Mouse (Mus musculus) stomach, embryonic 15.5 days (tissue): Measurements from ENCODE around the gene Wdr60. TPM values are rescaled to one million over a fixed set of nuclear protein-coding genes. Genes with fewer than 3 reads are reported as not detected.

Source experiments
- ATAC-seq: fragments of 200-750 bp; cut with Nextera tagmentation; 2 replicates; pipeline ENCODE4 v1.8.0; 2017; ENCODE audit warnings: low read depth, moderate number of reproducible peaks, moderate TSS enrichment; ENCODE audit not compliant: insufficient read depth, low FRiP score
- H3K27ac ChIP-seq: fragments of 300-500 bp; sonication (generic); 2 replicates; pipeline ENCODE4 v1.5.1; 2015; ENCODE audit warnings: mild to moderate bottlenecking, inconsistent platforms
- H3K27me3 ChIP-seq: fragments of 300-500 bp; sonication (generic); replicated peaks from 2 replicates; pipeline ENCODE4 v1.6.1; 2015; ENCODE audit warnings: inconsistent platforms
- H3K36me3 ChIP-seq: fragments of 300-500 bp; sonication (generic); 2 replicates; pipeline ENCODE4 v1.6.1; 2015; ENCODE audit warnings: inconsistent platforms
- H3K4me1 ChIP-seq: fragments of 300-500 bp; sonication (generic); 2 replicates; pipeline ENCODE4 v1.6.1; 2015; ENCODE audit warnings: inconsistent platforms
- H3K4me2 ChIP-seq: fragments of 300-500 bp; sonication (generic); 2 replicates; pipeline ENCODE4 v1.6.1; 2015; ENCODE audit warnings: mild to moderate bottlenecking, inconsistent platforms
- H3K4me3 ChIP-seq: fragments of 300-500 bp; sonication (generic); replicated peaks from 2 replicates; pipeline ENCODE4 v1.5.1; 2015; ENCODE audit warnings: inconsistent platforms
- H3K9ac ChIP-seq: fragments of 300-500 bp; sonication (generic); 2 replicates; pipeline ENCODE4 v1.6.1; 2015; ENCODE audit warnings: inconsistent platforms
- H3K9me3 ChIP-seq: fragments of 300-500 bp; sonication (generic); 2 replicates; pipeline ENCODE4 v1.6.1; 2016; ENCODE audit warnings: inconsistent platforms
- WGBS: fragments of 180-500 bp; shearing (Covaris S2); methylation state at CpG from one replicate; pipeline ENCODE4 v1.1.7; 2015; 5-methylcytosine and 5-hydroxymethylcytosine counted together
- polyA plus RNA-seq: library from polyadenylated mRNA; unstranded; fragments of >200 nt; fragmentation: Nextera tagmentation; extraction: Ambion mirVana; gene quantifications from 2 replicates; pipeline ENCODE4 v1.2.1, GENCODE M21; 2015

The Wdr60 gene
- polyA plus RNA-seq, 1 experiment from 2014 or later: 23.1 TPM

DNA sequence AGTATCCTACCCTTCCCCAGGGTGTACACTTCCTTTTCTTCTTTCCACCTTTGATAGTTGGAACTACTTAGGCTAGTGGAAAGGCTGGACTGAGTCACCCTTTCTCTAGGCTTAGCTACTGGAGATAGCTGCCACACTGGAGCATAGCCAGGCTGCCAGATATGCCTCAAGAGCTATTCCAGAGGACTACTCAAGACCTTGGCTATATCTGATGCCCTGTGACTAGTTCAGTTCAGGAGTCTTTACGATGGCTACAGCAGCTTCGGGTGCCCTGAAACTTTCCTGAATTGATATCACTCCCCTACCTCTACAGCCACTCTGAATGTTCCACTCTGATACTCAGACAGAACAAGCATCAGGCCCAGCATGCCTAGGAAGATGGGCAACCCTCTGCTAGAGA lies 1.9 kb upstream of the Wdr60 start:
- 90% methylated on average over 2 of the region's 2 CpGs for WGBS
- no peak overlapping the region for H3K27ac ChIP-seq

DNA sequence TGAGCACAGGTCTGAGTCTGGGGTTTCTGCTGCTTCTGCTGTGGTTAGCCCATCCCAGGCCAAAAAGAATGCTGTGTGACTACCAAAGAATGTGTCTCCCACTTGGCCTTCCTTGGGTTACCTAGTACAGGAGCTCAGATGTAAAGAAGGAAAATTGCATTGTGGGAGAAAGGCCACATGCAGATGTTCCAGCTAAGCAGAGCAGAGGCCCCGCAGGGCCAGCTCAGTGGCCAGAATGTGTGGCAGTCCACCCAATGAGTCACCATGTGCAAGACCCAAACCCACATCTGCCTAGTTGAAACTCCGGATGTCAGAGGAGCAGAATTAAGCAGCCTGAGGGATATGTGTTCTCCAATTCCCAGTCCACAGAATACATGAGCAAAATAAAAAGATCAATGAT lies 4.5 kb downstream of the Wdr60 start:
- no peak for ATAC-seq
- Histone ChIP-seq H3K27me3 (no peaks in the 10 kb centered on the region), H3K27ac (no peak overlapping the region), H3K4me1 (no peaks in the 10 kb centered on the region), H3K4me2 (no peak overlapping the region), H3K36me3 (no peaks in the 10 kb centered on the region), H3K9me3 (no peaks in the 10 kb centered on the region), H3K4me3 (no peak overlapping the region), H3K9ac (no peak overlapping the region)
- 82% methylated on average over 2 of the region's 2 CpGs for WGBS

More for the DNA sequence above, 1.9 kb upstream of the Wdr60 start:
- Histone ChIP-seq H3K4me3 (no peak overlapping the region), H3K9me3 (no peaks in the 10 kb centered on the region), H3K27me3 (no peaks in the 10 kb centered on the region), H3K4me1 (no peaks in the 10 kb centered on the region), H3K9ac (no peak overlapping the region), H3K4me2 (no peak overlapping the region), H3K36me3 (no peaks in the 10 kb centered on the region)
- ATAC-seq: no peak

DNA sequence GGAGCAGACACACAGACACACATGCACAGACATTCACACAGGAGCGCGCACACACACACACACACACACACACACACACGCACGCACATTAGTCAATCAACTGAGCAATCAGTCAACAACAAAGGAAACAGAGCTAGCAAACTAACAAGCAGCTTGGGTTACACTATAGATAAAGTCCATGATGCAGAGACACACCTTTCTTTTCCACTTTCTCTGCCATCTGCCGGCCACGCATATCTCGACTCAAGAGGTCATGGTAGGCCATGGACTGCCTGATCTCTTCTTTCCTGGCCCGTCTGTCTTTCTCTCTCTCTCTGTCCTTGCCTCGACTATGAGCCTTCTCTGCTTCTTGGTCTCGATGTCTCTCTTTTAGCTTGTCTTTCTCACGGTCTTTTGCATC lies 7.2 kb downstream of the Wdr60 start:
- 88% methylated on average over 11 of the region's 11 CpGs for WGBS
- no peaks in the 10 kb centered on the region for H3K36me3 ChIP-seq
- H3K4me1 ChIP-seq: no peaks in the 10 kb centered on the region
- H3K4me2 ChIP-seq: no peak overlapping the region
- H3K9me3 ChIP-seq: no peaks in the 10 kb centered on the region
- H3K27me3 ChIP-seq: no peaks in the 10 kb centered on the region
- no peak for ATAC-seq
- H3K27ac ChIP-seq: no peak overlapping the region
- H3K9ac ChIP-seq: no peak overlapping the region
- no peak overlapping the region for H3K4me3 ChIP-seq

DNA sequence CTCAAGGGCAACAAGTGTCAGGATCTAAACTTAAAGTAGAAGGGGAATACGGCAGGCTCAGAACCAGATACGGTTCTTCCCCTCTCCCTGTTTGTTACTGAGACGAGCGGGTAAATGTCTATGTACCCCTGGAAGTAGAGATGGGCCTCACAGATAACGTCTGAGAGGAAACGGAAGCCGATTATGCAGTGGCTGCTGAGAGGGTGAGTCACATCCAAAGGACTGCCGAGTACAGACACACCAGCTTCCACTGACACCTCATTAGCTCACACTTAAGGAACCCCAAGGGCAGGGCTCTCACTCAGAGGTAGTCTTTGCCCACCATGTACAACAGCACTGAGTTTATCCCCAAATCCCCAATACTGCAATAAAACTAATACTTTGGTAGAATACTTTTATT lies 8.2 kb downstream of the Wdr60 start:
- Histone ChIP-seq H3K4me1 (no peaks in the 10 kb centered on the region), H3K27me3 (no peaks in the 10 kb centered on the region), H3K9ac (no peak overlapping the region), H3K4me2 (no peak overlapping the region), H3K27ac (no peak overlapping the region), H3K9me3 (no peaks in the 10 kb centered on the region), H3K36me3 (no peaks in the 10 kb centered on the region), H3K4me3 (no peak overlapping the region)
- no peak for ATAC-seq
- WGBS: 69% methylated on average over 8 of the region's 8 CpGs

DNA sequence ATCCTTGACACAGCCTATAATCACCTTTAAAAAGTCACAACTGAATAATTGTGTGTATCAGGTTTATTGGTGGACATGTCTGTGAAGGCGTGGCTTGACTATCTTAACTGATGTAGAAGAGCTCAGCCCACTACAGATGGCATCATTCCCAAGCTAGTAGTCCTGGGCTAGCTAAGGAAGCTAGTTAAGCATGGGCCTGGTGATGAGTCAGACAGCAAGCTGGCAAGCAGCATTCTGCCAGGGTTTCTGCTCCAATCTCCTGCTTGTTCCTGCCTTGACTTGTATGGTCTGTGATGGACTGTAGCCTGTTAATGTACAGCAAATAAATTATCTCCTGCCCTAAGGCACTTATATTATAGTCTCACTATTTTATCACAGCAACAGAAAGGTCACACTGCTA lies 18.2 kb downstream of the Wdr60 start:
- Histone ChIP-seq H3K27ac (no peak overlapping the region), H3K9ac (no peak overlapping the region), H3K4me2 (no peak overlapping the region), H3K9me3 (no peaks in the 10 kb centered on the region), H3K4me3 (no peak overlapping the region), H3K36me3 (0 out of 2 replicates have a peak, but pooled peaks cover 2% of the 10 kb centered on the region), H3K27me3 (no peaks in the 10 kb centered on the region), H3K4me1 (no peaks in the 10 kb centered on the region)
- 88% methylated on average over 1 of the region's 1 CpGs for WGBS
- ATAC-seq: no peak

DNA sequence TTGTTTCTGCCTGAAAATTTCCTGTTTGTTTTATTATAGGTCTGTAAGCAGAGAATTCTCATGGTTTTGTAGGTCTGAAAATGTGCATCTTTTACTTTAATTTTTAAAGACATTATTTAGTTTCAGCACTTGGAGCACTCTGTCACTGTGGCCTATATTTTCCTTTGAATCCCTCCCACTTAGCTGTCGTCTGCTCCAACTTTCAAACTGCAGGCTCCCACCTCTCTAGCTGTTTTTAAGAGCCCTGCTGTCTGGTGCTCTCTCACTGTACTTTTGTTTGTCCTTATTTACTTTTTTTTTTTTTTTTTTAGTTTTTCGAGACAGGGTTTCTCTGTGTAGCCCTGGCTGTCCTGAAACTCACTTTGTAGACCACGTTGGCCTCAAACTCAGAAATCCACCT lies 24.0 kb downstream of the Wdr60 start:
- Histone ChIP-seq H3K27me3 (no peaks in the 10 kb centered on the region), H3K4me2 (no peak overlapping the region), H3K4me1 (no peaks in the 10 kb centered on the region), H3K9me3 (no peaks in the 10 kb centered on the region), H3K36me3 (0 out of 2 replicates have a peak, but pooled peaks cover 2% of the 10 kb centered on the region), H3K9ac (no peak overlapping the region), H3K27ac (no peak overlapping the region), H3K4me3 (no peak overlapping the region)
- WGBS: 73% methylated on average over 3 of the region's 3 CpGs
- no peak for ATAC-seq

DNA sequence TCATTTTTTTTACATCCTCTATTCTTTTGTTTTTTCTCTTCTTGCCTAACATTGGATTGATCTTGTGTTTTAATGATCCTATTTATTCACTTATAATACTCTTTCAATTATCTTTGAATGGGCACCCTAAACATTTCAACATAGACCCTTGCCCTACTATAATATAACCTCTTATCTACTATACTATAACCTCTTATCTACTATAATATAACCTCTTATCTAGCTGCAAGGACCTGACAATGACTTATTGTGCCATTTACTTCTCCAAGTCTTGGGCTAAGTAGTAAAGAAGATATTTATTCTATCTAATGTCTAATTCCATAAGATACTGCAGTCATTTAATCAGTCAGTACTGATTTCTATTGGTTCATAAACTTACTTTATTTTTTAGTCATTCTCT lies 24.5 kb downstream of the Wdr60 start:
- Histone ChIP-seq H3K9me3 (no peaks in the 10 kb centered on the region), H3K4me2 (no peak overlapping the region), H3K27ac (no peak overlapping the region), H3K4me1 (no peaks in the 10 kb centered on the region), H3K9ac (no peak overlapping the region), H3K36me3 (0 out of 2 replicates have a peak, but pooled peaks cover 2% of the 10 kb centered on the region), H3K27me3 (no peaks in the 10 kb centered on the region), H3K4me3 (no peak overlapping the region)
- ATAC-seq: no peak

DNA sequence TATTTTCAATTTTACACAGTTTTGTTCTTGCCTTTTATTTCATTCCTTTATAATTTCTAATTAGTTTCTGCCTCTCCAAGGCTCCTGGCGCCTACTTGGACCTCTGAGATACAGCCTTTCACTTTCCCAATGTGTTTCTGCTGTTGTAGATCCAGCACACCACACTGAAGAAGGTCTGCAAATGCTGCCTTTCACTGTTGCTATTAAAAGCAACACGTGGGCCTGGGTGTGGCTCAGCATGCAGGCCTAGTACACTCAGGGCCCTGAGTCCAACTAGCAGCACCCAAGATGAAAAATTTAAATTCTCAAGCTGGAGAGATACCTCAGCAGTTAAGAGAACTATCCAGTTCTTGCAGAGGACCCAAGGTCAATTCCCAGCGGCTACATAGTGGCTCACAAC lies 26.2 kb downstream of the Wdr60 start:
- Histone ChIP-seq H3K4me3 (no peak overlapping the region), H3K36me3 (0 out of 2 replicates have a peak, but pooled peaks cover 2% of the 10 kb centered on the region), H3K4me2 (no peak overlapping the region), H3K27me3 (no peaks in the 10 kb centered on the region), H3K9ac (no peak overlapping the region), H3K4me1 (no peaks in the 10 kb centered on the region), H3K9me3 (no peaks in the 10 kb centered on the region), H3K27ac (no peak overlapping the region)
- ATAC-seq: no peak
- 80% methylated on average over 3 of the region's 3 CpGs for WGBS

DNA sequence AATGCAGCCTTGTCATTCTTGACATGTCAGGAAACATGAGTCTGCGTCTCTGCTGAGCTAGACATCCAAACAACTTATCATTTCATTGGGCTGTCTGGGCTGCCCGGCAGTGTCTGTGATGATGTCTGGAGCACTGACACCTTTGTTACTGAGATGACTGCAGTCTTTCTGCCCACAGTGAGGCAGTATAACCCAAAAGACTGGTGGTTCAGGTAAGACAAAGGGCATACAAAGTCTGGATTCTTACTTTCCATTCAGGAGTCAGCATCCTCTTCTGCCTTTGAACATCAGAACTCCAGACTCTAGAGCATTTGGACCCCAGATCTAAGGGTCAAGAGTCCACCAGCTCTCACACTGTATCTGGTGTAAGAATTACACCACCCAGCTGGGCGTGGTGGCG lies 27.5 kb downstream of the Wdr60 start:
- Histone ChIP-seq H3K4me1 (no peaks in the 10 kb centered on the region), H3K27ac (no peak overlapping the region), H3K9ac (no peak overlapping the region), H3K9me3 (no peaks in the 10 kb centered on the region), H3K4me3 (no peak overlapping the region), H3K36me3 (0 out of 2 replicates have a peak, but pooled peaks cover 2% of the 10 kb centered on the region), H3K27me3 (no peaks in the 10 kb centered on the region), H3K4me2 (no peak overlapping the region)
- WGBS: 76% methylated on average over 4 of the region's 4 CpGs
- no peak for ATAC-seq

DNA sequence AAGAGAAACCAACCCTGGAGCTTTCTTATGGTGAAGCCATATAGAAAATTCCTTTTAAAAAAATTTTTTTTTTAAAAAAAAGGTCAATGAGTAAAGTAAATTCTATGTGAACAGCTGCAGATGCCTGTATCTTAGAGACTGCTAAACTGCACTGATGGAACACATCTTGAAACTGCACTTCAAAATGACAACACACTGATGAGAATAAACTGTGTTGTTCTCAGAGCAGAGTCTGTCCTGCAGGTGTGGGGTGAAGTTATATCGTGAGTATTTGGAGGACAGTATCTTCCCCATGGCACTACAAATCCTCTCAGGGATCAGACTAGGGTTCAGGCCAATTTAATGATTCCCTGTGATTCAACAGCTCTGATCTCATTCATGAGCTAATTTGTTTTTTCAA lies 30.8 kb downstream of the Wdr60 start:
- Histone ChIP-seq H3K4me1 (no peaks in the 10 kb centered on the region), H3K9ac (no peak overlapping the region), H3K4me2 (no peak overlapping the region), H3K36me3 (no peaks in the 10 kb centered on the region), H3K4me3 (no peak overlapping the region), H3K27me3 (no peaks in the 10 kb centered on the region), H3K27ac (peak overlapping the region; percentile 21; the same call in 1 of the 2 replicates), H3K9me3 (no peaks in the 10 kb centered on the region)
- no peak for ATAC-seq
- WGBS: 71% methylated on average over 1 of the region's 1 CpGs

DNA sequence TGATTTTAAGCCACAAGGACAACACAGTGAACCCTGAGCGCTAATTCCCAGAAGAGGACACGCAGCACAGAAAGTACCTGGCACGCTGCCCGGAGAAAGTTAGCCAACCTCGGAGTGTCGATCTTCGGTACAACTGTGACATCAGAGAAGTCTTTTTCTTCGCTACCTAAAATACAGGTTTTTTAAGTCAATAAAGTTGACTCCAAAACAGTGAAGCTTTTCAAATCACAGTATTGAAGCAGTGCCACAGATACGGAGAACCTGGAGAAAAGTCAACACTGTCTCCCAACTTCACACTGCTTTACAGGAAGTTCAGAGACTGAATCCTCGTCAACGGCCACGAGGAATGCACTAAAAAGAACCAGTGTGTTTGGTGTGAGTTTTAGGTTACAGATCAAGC lies 31.2 kb downstream of the Wdr60 start:
- H3K27ac ChIP-seq: peak overlapping the region; percentile 21; the same call in 1 of the 2 replicates
- H3K4me1 ChIP-seq: no peaks in the 10 kb centered on the region
- H3K9me3 ChIP-seq: no peaks in the 10 kb centered on the region
- H3K4me3 ChIP-seq: no peak overlapping the region; the same call in 1 of the 2 replicates
- H3K9ac ChIP-seq: no peak overlapping the region
- H3K27me3 ChIP-seq: no peaks in the 10 kb centered on the region
- peak overlapping the region; percentile 23; the same call in 1 of the 2 replicates for H3K4me2 ChIP-seq
- 0 out of 2 replicates have a peak, but pooled peaks have one; percentile 56 for ATAC-seq
- no peaks in the 10 kb centered on the region for H3K36me3 ChIP-seq
- WGBS: 45% methylated on average over 12 of the region's 12 CpGs

DNA sequence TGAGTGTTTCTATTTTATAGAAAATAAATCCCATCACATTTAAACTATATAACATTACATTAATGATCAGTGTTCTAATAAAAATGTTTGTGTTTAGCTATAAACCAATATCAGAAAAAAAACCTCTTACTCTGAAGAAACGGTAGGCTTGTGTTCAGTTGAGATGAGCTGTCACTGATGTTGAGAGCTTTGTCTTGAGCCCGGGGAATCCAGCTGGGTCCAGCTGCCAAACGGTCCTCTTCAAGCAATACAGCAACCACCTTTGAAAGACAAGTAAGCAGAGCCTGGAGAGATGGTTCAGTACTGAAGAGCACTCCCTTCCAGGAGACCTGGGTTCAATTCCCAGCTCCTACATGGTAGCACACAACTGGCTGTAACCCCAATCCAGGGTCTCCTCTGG lies 33.4 kb downstream of the Wdr60 start:
- ATAC-seq: no peak
- no peaks in the 10 kb centered on the region for H3K4me1 ChIP-seq
- H3K36me3 ChIP-seq: no peaks in the 10 kb centered on the region
- H3K27ac ChIP-seq: no peak overlapping the region
- no peaks in the 10 kb centered on the region for H3K9me3 ChIP-seq
- H3K27me3 ChIP-seq: no peaks in the 10 kb centered on the region
- H3K4me3 ChIP-seq: no peak overlapping the region
- WGBS: 63% methylated on average over 3 of the region's 3 CpGs
- H3K9ac ChIP-seq: no peak overlapping the region
- no peak overlapping the region for H3K4me2 ChIP-seq
